Mouse (Mus musculus) CH12.LX (cell line): ENCODE results near the gene Capn2.

Source experiments
- CTCF ChIP-seq, 2 experiments: IDR thresholded peaks in 1 of 2; conservative IDR thresholded peaks in 1 of 2; 2 replicates each; pipeline ENCODE4 v1.5.1; 2011 to 2012; ENCODE audit warnings: low read depth in 2 of 2, low read length in 2 of 2, improper control_type of control experiment in 1 of 2, inconsistent platforms in 1 of 2, mild to moderate bottlenecking in 1 of 2, moderate library complexity in 1 of 2
- EP300 ChIP-seq: IDR thresholded peaks from 2 replicates; pipeline ENCODE4 v1.6.1; 2011; ENCODE audit warnings: low read length, improper control_type of control experiment
- GABPA ChIP-seq: IDR thresholded peaks from 2 replicates; pipeline ENCODE4 v1.6.1; 2012; ENCODE audit warnings: low read depth, low read length, improper control_type of control experiment, inconsistent platforms; ENCODE audit not compliant: insufficient replicate concordance
- MEF2A ChIP-seq: IDR thresholded peaks from 2 replicates; pipeline ENCODE4 v1.6.1; 2014; ENCODE audit warnings: low read depth, mild to moderate bottlenecking, inconsistent platforms, low read length, improper control_type of control experiment, borderline replicate concordance
- POLR2A ChIP-seq: IDR thresholded peaks from 2 replicates; pipeline ENCODE4 v1.6.1; 2011; ENCODE audit warnings: low read depth, mild to moderate bottlenecking, improper control_type of control experiment, low read length
- SIN3A ChIP-seq: IDR thresholded peaks from 2 replicates; pipeline ENCODE4 v1.6.1; 2012; ENCODE audit warnings: low read length, improper control_type of control experiment, inconsistent platforms
- UBTF ChIP-seq: IDR thresholded peaks from 2 replicates; pipeline ENCODE4 v1.6.1; 2012; ENCODE audit warnings: low read depth, mild to moderate bottlenecking, inconsistent platforms, low read length, improper control_type of control experiment, moderate library complexity
- USF2 ChIP-seq: conservative IDR thresholded peaks from 2 replicates; pipeline ENCODE4 v1.6.1; 2011; ENCODE audit warnings: low read depth, low read length, improper control_type of control experiment

DNA sequence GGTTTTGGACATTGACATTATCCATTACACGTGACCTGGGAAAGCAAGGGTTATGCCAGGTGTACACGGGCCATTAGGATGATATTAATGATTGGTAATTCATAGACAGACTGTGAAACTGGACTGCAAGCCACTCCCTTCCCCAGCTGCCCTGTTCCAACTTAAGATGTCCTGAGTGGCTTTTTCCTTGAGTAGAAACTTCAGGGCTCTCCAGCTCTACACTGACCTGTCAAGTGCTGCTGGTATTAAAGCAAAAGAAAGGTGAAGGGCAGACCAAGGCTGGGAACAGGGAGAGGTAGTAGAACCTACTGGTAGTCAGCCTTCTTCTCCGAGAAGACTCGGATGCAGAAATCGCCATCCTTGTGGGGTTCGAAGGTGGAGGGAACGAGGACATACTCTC, 36.3 kb downstream of the Capn2 start:
- TF ChIP-seq POLR2A, result no peak
- no peak for TF ChIP-seq UBTF
- no peak for TF ChIP-seq SIN3A
- no peak for TF ChIP-seq EP300
- no peak for TF ChIP-seq CTCF (conservative IDR thresholded peaks at IDR 0.05 in 1 of 2, IDR thresholded peaks at IDR 0.05 in 1 of 2; ENCODE audit: low read depth in 2 of 2, low read length in 2 of 2)
- no peak for TF ChIP-seq MEF2A
- no peak for TF ChIP-seq GABPA
- TF ChIP-seq USF2, result no peak
